Mouse (Mus musculus) thymus, adult 2 months (tissue): ENCODE data around the gene Tlr7.

ENCODE experiments used
- CTCF ChIP-seq: fragments of 200-500 bp; IDR thresholded peaks from 2 replicates; pipeline ENCODE4 v1.5.1; 2012; ENCODE audit warnings: mild to moderate bottlenecking, control low read depth, low read length, moderate library complexity, borderline replicate concordance; ENCODE audit not compliant: control insufficient read depth, poor library complexity, insufficient read depth; ENCODE audit errors: extremely low read depth
- POLR2A ChIP-seq: fragments of 200-500 bp; IDR thresholded peaks from 2 replicates; pipeline ENCODE4 v1.6.1; 2012; ENCODE audit warnings: mild to moderate bottlenecking, low read length, control low read depth, moderate library complexity; ENCODE audit not compliant: control insufficient read depth, poor library complexity, insufficient read depth; ENCODE audit errors: extremely low read depth

DNA sequence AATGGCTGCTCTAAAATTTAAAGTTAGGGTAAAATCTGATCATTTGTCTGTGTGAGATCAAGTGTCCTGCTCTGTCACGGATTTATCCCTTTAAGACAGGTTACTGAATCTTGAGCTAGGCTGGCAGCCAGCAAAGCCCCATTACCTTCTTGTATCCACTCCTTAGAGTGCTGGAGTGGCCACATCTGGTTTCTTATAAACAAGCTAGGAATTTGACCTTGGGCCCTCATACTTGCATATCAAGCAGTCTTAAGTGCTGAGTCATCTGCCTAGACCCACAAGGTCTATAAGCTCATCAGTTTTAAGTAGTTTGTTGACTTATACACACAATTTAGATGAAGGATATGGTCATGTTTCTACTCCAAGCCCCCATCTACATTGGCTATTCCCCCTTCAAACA lies 14.0 kb upstream of the Tlr7 start:
- TF ChIP-seq CTCF, result no peak
- TF ChIP-seq POLR2A, result no peak
